In the genomic region with DNA sequence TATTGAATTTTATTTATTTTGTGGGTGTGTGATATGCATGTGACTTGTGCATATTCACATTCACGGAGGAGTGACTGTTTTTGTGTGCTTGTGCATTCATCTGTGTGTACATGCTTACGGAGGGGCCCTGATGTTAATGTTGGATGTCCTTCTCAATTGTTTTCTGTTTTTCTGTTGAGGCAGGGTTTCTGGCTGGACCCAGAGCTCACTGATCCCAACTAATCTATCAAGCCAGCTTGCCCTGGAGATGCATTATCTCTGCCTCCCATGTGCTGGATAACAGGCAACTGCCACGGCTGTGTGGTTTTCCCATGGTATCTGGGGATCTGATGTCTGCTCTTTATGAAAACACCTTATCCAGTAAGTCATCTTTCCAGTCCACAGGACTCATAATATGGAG, we compare ENCODE assay signal across 17 mouse cellular contexts.
A peak's percentile ranks its signal among the peaks of the same experiment; 100 is the strongest.
DNase-seq lines count a peak whose midpoint lies in the region; ATAC-seq and TF ChIP-seq lines count a peak whose summit lies in the region.
"Had no signal": no experiment of that assay in that cellular context is flagged by ENCODE, and none has a peak within 500 bp of the region (broad histone marks: within the 10 kb centered on the region; RNA-seq: fewer than 3 reads in every experiment).

No protein-coding gene starts in this region.

- dilution Hi-C loops in CH12.LX (cut with MboI; ENCODE audit: extremely low pct_ligation_motif_present, extremely low pct_unique_long_range_greater_than_20kb, low sequenced_read_pairs): no loop called here

- H3K79me2 ChIP-seq in CH12.LX (replicated peaks; ENCODE audit: control insufficient read depth, extremely low read depth, insufficient read depth, poor library complexity, severe bottlenecking): no peaks in the 10 kb centered on the region

- TF ChIP-seq EP300 in CH12.LX (IDR thresholded peaks at IDR 0.05; ENCODE audit: low read length): no peak

- in situ Hi-C loops in CH12.LX (cut with MboI; ENCODE audit: low pct_ligation_motif_present, low pct_unique_long_range_greater_than_20kb, low sequenced_read_pairs): no loop called here

- no peaks in the 10 kb centered on the region for H3K9me3 ChIP-seq in forebrain, embryonic 13.5 days (replicated peaks)
- H3K9me3 ChIP-seq in forebrain, embryonic 11.5 days (ENCODE audit: control insufficient read depth, low read length): no peaks in the 10 kb centered on the region
- H3K9me3 ChIP-seq in CH12.LX (replicated peaks; ENCODE audit: low read length): no peaks in the 10 kb centered on the region
- no peaks in the 10 kb centered on the region for H3K9me3 ChIP-seq in hindbrain, embryonic 12.5 days (replicated peaks)
- H3K9me3 ChIP-seq in liver, embryonic 16.5 days (replicated peaks; ENCODE audit: control insufficient read depth, low read length): no peaks in the 10 kb centered on the region
- H3K9me3 ChIP-seq: embryonic facial prominence, embryonic 15.5 days; heart, embryonic 15.5 days had no signal

- H3K4me1 ChIP-seq in forebrain, embryonic 13.5 days: 0 out of 2 replicates have a peak, but pooled peaks cover 7% of the 10 kb centered on the region
- H3K4me1 ChIP-seq in forebrain, embryonic 11.5 days (replicated peaks; ENCODE audit: control insufficient read depth, insufficient read depth, low read length): no peaks in the 10 kb centered on the region
- H3K4me1 ChIP-seq in CH12.LX (ENCODE audit: control insufficient read depth in 1 of 2, insufficient read depth in 2 of 2): peaks cover 7 to 11% of the 10 kb centered on the region in 2 experiments; a peak in 3 of 4 replicates
- no peaks in the 10 kb centered on the region for H3K4me1 ChIP-seq in hindbrain, embryonic 12.5 days
- no peaks in the 10 kb centered on the region for H3K4me1 ChIP-seq in liver, embryonic 16.5 days (ENCODE audit: control insufficient read depth, low read depth, low read length)
- H3K4me1 ChIP-seq: embryonic facial prominence, embryonic 15.5 days; heart, embryonic 15.5 days had no signal

- H3K4me3 ChIP-seq in forebrain, embryonic 13.5 days: no peak overlapping the region
- H3K4me3 ChIP-seq in forebrain, embryonic 11.5 days (ENCODE audit: low read depth, low read length): no peak overlapping the region
- no peak overlapping the region for H3K4me3 ChIP-seq in CH12.LX (replicated peaks in 1 of 3; ENCODE audit: low read depth in 2 of 3, low read length in 2 of 3, poor library complexity in 1 of 3)
- H3K4me3 ChIP-seq in hindbrain, embryonic 12.5 days: no peak overlapping the region
- no peak overlapping the region for H3K4me3 ChIP-seq in liver, embryonic 16.5 days (ENCODE audit: low read depth, low read length)
- H3K4me3 ChIP-seq: embryonic facial prominence, embryonic 15.5 days had no signal

- DNase-seq in forebrain, embryonic 11.5 days (ENCODE audit: low spot score): no peak
- no peak for DNase-seq in CH12.LX (ENCODE audit: extremely low read depth)
- no peak for DNase-seq in thymus, postnatal 14 days
- no peak for DNase-seq in right cerebral cortex, postnatal 25 days
- DNase-seq: adrenal gland, postnatal 14 days; B cell, adult 2 months; cerebellum, adult 18-20 months; kidney, adult 11 months; layer of hippocampus, postnatal 36 days; spleen, adult 18-20 months; thymus, adult 18-20 months had no signal

- no peak overlapping the region for H3K27ac ChIP-seq in forebrain, embryonic 13.5 days
- no peak overlapping the region for H3K27ac ChIP-seq in forebrain, embryonic 11.5 days (ENCODE audit: low read depth, low read length)
- H3K27ac ChIP-seq in CH12.LX (ENCODE audit: insufficient read depth, low read depth): no peak overlapping the region
- H3K27ac ChIP-seq in hindbrain, embryonic 12.5 days: no peak overlapping the region
- no peak overlapping the region for H3K27ac ChIP-seq in liver, embryonic 16.5 days (ENCODE audit: low read length)
- H3K27ac ChIP-seq: embryonic facial prominence, embryonic 15.5 days; heart, embryonic 15.5 days had no signal

- TF ChIP-seq CTCF in CH12.LX (conservative IDR thresholded peaks at IDR 0.05 in 1 of 2, IDR thresholded peaks at IDR 0.05 in 1 of 2; ENCODE audit: low read depth in 2 of 2, low read length in 2 of 2): no peak

- H3K9ac ChIP-seq in forebrain, embryonic 13.5 days: no peak overlapping the region
- H3K9ac ChIP-seq in forebrain, embryonic 11.5 days (ENCODE audit: low read length): no peak overlapping the region
- H3K9ac ChIP-seq in CH12.LX (ENCODE audit: insufficient read depth, low read depth): no peak overlapping the region
- H3K9ac ChIP-seq in hindbrain, embryonic 12.5 days: no peak overlapping the region
- H3K9ac ChIP-seq in liver, embryonic 16.5 days (ENCODE audit: low read depth, low read length): no peak overlapping the region
- H3K9ac ChIP-seq: embryonic facial prominence, embryonic 15.5 days; heart, embryonic 15.5 days had no signal

- H3K36me3 ChIP-seq in forebrain, embryonic 13.5 days (ENCODE audit: poor library complexity, severe bottlenecking): no peaks in the 10 kb centered on the region
- H3K36me3 ChIP-seq in forebrain, embryonic 11.5 days (ENCODE audit: control insufficient read depth, insufficient read depth, low read length): no peaks in the 10 kb centered on the region
- H3K36me3 ChIP-seq in CH12.LX (replicated peaks in 1 of 2; ENCODE audit: control insufficient read depth in 1 of 2, insufficient read depth in 1 of 2, low read length in 1 of 2): no peaks in the 10 kb centered on the region
- no peaks in the 10 kb centered on the region for H3K36me3 ChIP-seq in hindbrain, embryonic 12.5 days
- H3K36me3 ChIP-seq in liver, embryonic 16.5 days (ENCODE audit: control insufficient read depth, insufficient read depth): no peaks in the 10 kb centered on the region
- H3K36me3 ChIP-seq: embryonic facial prominence, embryonic 15.5 days; heart, embryonic 15.5 days had no signal

- H3K4me2 ChIP-seq in forebrain, embryonic 13.5 days: peak overlapping the region; percentile 22; the same call in 1 of the 2 replicates
- H3K4me2 ChIP-seq in forebrain, embryonic 11.5 days (ENCODE audit: low read depth, low read length, severe bottlenecking): no peak overlapping the region; the same call in 1 of the 2 replicates
- H3K4me2 ChIP-seq in CH12.LX (ENCODE audit: insufficient read depth, low read depth, poor library complexity, severe bottlenecking): peak overlapping the region; percentile 34; the same call in 1 of the 2 replicates
- no peak overlapping the region for H3K4me2 ChIP-seq in hindbrain, embryonic 12.5 days (replicated peaks)
- no peak overlapping the region for H3K4me2 ChIP-seq in liver, embryonic 16.5 days (ENCODE audit: low read depth, low read length)

- TF ChIP-seq RAD21 in CH12.LX (IDR thresholded peaks at IDR 0.05; ENCODE audit: low read depth, low read length): no peak

- 23% methylated on average over 3 of the region's 3 CpGs for WGBS in forebrain, embryonic 13.5 days
- 37% methylated on average over 3 of the region's 3 CpGs for WGBS in forebrain, embryonic 11.5 days
- WGBS in hindbrain, embryonic 12.5 days: 38% methylated on average over 3 of the region's 3 CpGs
- WGBS in liver, embryonic 16.5 days (ENCODE audit: insufficient replicate concordance): 27% methylated on average over 3 of the region's 3 CpGs

- TF ChIP-seq POLR2A in CH12.LX (IDR thresholded peaks at IDR 0.05; ENCODE audit: low read depth, low read length): no peak

- no peak for ATAC-seq in forebrain, embryonic 13.5 days
- no peak; the same call in 1 of the 2 replicates for ATAC-seq in forebrain, embryonic 11.5 days (replicated peaks; ENCODE audit: low FRiP score)
- ATAC-seq in hindbrain, embryonic 12.5 days (ENCODE audit: low FRiP score): peak; percentile 32
- peak; percentile 68 for ATAC-seq in liver, embryonic 16.5 days (ENCODE audit: low read depth)
- no peak for ATAC-seq in granulocyte monocyte progenitor cell, adult 5-6 weeks (replicated peaks; ENCODE audit: poor library complexity, severe bottlenecking)

- H3K27me3 ChIP-seq in forebrain, embryonic 13.5 days: no peaks in the 10 kb centered on the region
- no peaks in the 10 kb centered on the region for H3K27me3 ChIP-seq in forebrain, embryonic 11.5 days (ENCODE audit: control insufficient read depth, insufficient read depth, low read length)
- H3K27me3 ChIP-seq in CH12.LX (replicated peaks): no peaks in the 10 kb centered on the region
- H3K27me3 ChIP-seq in hindbrain, embryonic 12.5 days: no peaks in the 10 kb centered on the region
- H3K27me3 ChIP-seq in liver, embryonic 16.5 days (ENCODE audit: control insufficient read depth, insufficient read depth, low read depth, low read length): no peaks in the 10 kb centered on the region
- H3K27me3 ChIP-seq: embryonic facial prominence, embryonic 15.5 days; heart, embryonic 15.5 days had no signal

TF ChIP-seq in CH12.LX, 34 proteins besides CTCF, POLR2A, EP300 and RAD21:
- TF ChIP-seq TBP (conservative IDR thresholded peaks at IDR 0.05; ENCODE audit: low read depth, low read length) (no peak), MEF2A (IDR thresholded peaks at IDR 0.05; ENCODE audit: borderline replicate concordance, low read depth, low read length) (no peak), USF2 (conservative IDR thresholded peaks at IDR 0.05; ENCODE audit: low read depth, low read length) (no peak), GABPA (IDR thresholded peaks at IDR 0.05; ENCODE audit: insufficient replicate concordance, low read depth, low read length) (no peak), SIN3A (IDR thresholded peaks at IDR 0.05; ENCODE audit: low read length) (no peak), RCOR1 (conservative IDR thresholded peaks at IDR 0.05; ENCODE audit: low read depth, low read length) (no peak), KAT2A (IDR thresholded peaks at IDR 0.05; ENCODE audit: insufficient replicate concordance, low read length) (no peak), NRF1 (IDR thresholded peaks at IDR 0.05; ENCODE audit: low read depth, low read length) (no peak), IRF4 (IDR thresholded peaks at IDR 0.05; ENCODE audit: low read depth, low read length) (no peak), SMC3 (IDR thresholded peaks at IDR 0.05; ENCODE audit: low read depth, low read length) (no peak), UBTF (IDR thresholded peaks at IDR 0.05; ENCODE audit: low read depth, low read length) (no peak), JUN (IDR thresholded peaks at IDR 0.05; ENCODE audit: insufficient read depth, low read depth, low read length) (no peak), ELF1 (IDR thresholded peaks at IDR 0.05; ENCODE audit: low read depth, low read length) (no peak), POLR2AphosphoS2 (IDR thresholded peaks at IDR 0.05; ENCODE audit: low read depth, low read length) (no peak), USF1 (IDR thresholded peaks at IDR 0.05; ENCODE audit: low read depth, low read length) (no peak)

Comparison
In these comparisons a context has a peak if more than half of its experiments do, and no peak if none do; other contexts are left out.
1. H3K4me2 ChIP-seq: peak in forebrain, embryonic 13.5 days (single experiment) and CH12.LX (single experiment); none in forebrain, embryonic 11.5 days (single experiment), hindbrain, embryonic 12.5 days (single experiment) and liver, embryonic 16.5 days (single experiment).
2. ATAC-seq: peak in hindbrain, embryonic 12.5 days (single experiment) and liver, embryonic 16.5 days (single experiment); none in forebrain, embryonic 13.5 days (single experiment), forebrain, embryonic 11.5 days (single experiment) and granulocyte monocyte progenitor cell, adult 5-6 weeks (single experiment).